Mouse (Mus musculus): ENCODE results near the gene Wdr54. TPM values are rescaled to one million over a fixed set of nuclear protein-coding genes. Genes with fewer than 3 reads are reported as not detected.

Gene Wdr54
- polyA plus RNA-seq (2014; fragmentation: Illumina TruSeq; extraction: RNeasy Lipid Tissue Mini Kit (QIAGEN cat#74804); ENCODE audit: low read depth, low replicate concordance): 1.9 TPM

GRCm38 (mm10) chr6:83156259-83156684 is at the start of gene Wdr54, which contains the start of gene 1700003E16Rik:
TSS of gene Wdr54 (minus strand) at chr6:83156397.
TSS of gene 1700003E16Rik (plus strand) at chr6:83156404.

GRCm38 (mm10) chr6:83165607-83166242 is 9.5 kb upstream of the Wdr54 start, which contains the start of gene Dctn1:
TSS of gene Dctn1 (plus strand) at chr6:83165920.

DNA sequence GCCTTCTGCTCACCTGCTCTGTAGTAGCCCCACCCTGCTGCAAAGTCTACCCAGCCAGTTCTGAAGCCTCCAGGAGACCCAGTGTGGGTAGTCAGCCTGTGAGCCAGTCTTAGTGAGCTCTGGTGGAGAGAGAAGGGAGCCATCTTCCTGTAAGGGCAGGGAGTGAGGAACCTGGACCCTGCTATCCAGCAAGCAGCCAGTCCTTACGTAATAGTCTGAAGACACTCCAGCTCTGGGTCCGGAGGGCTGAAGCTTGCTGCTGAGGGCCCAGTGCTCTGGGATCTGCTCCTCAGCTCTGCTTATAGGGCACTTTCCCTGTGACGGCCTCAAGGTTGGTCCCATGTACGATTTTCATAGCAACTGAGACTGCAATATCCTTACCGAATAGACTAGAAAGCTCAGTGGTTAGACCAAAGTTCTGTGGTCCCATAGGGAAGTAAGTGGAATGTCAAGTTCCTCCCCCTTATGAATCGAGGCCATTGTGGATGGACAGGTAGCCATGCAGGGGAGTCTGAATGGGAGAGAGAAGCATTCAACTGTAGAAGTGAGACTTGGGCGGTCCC is 21.2 kb downstream of the Wdr54 start, which contains the start of gene Rtkn:
Rtkn (plus strand) TSS at position 513 of the 563 bp plus-strand sequence.

GRCm38 (mm10) chr6:83125331-83125730 is 30.9 kb downstream of the Wdr54 start, which contains the start of gene Ino80b:
TSS of gene Ino80b (minus strand) at chr6:83125431.

GRCm38 (mm10) chr6:83120930-83121862 is 35.0 kb downstream of the Wdr54 start, which contains the start of gene Wbp1:
TSS of gene Wbp1 (minus strand) at chr6:83121559.

DNA sequence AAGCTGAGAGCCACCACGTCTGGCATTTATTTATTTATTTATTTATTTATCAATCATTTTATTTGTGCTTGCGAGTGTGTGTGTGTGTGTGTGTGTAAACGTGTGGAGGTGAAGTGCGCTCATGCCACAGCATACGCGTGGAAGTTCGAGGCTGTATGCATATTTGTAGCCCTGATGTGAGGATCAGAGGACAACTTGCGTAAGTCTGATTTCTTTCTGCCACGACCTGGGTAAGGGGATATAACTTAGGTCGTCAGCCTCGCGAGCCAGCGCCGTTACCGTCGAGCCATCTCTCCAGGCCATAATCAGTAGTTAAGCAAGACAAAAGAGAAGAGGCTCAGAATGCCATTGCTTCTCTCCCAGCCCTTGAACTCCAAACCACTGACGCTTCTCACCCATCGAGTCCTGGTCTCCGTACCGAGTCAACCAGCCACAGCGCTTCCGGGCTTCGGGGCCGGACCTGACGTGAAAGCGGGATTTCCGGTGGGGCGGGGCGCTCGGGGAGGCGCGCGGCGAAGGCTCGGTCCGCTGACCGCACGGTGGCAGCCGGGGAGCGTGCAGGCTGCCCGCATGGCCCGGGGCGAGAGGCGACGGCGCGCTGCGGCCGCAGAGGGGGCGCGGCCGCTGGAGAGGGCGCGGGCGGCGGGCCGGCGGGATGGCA is 41.1 kb downstream of the Wdr54 start, which contains the start of gene Mogs:
Mogs (plus strand) TSS at position 486 of the 661 bp plus-strand sequence.

GRCm38 (mm10) chr6:83108762-83109668 is 47.2 kb downstream of the Wdr54 start, which contains the start of gene Mrpl53:
TSS of gene Mrpl53 (plus strand) at chr6:83109040.

GRCm38 (mm10) chr6:83101316-83101687 is 54.9 kb downstream of the Wdr54 start, which contains the start of the genes Ccdc142 and Gm42688:
TSS of gene Ccdc142 (plus strand) at chr6:83101601.
TSS of gene Gm42688 (plus strand) at chr6:83101617.

Other genes with a start within 250 kb of the Wdr54 start
- gene Sema4f, start 216.6 kb downstream of the Wdr54 start, polyA plus RNA-seq (2014; fragmentation: Illumina TruSeq; extraction: RNeasy Lipid Tissue Mini Kit (QIAGEN cat#74804); ENCODE audit: low read depth, low replicate concordance): 0.34 TPM
- gene M1ap, start 209.5 kb downstream of the Wdr54 start, polyA plus RNA-seq (2014; fragmentation: Illumina TruSeq; extraction: RNeasy Lipid Tissue Mini Kit (QIAGEN cat#74804); ENCODE audit: low read depth, low replicate concordance): not detected
- gene Dok1, start 122.9 kb downstream of the Wdr54 start, polyA plus RNA-seq (2014; fragmentation: Illumina TruSeq; extraction: RNeasy Lipid Tissue Mini Kit (QIAGEN cat#74804); ENCODE audit: low read depth, low replicate concordance): 3.5 TPM
- gene Loxl3, start 122.2 kb downstream of the Wdr54 start, polyA plus RNA-seq (2014; fragmentation: Illumina TruSeq; extraction: RNeasy Lipid Tissue Mini Kit (QIAGEN cat#74804); ENCODE audit: low read depth, low replicate concordance): 4.9 TPM
- 107 TPM for gene Aup1, start 101.9 kb downstream of the Wdr54 start, polyA plus RNA-seq (2014; fragmentation: Illumina TruSeq; extraction: RNeasy Lipid Tissue Mini Kit (QIAGEN cat#74804); ENCODE audit: low read depth, low replicate concordance)
- gene Htra2, start 101.1 kb downstream of the Wdr54 start, polyA plus RNA-seq (2014; fragmentation: Illumina TruSeq; extraction: RNeasy Lipid Tissue Mini Kit (QIAGEN cat#74804); ENCODE audit: low read depth, low replicate concordance): 41.4 TPM
- gene Dqx1, start 98.6 kb downstream of the Wdr54 start, polyA plus RNA-seq (2014; fragmentation: Illumina TruSeq; extraction: RNeasy Lipid Tissue Mini Kit (QIAGEN cat#74804); ENCODE audit: low read depth, low replicate concordance): 1.3 TPM
- not detected for gene Tlx2, start 86.1 kb downstream of the Wdr54 start, polyA plus RNA-seq (2014; fragmentation: Illumina TruSeq; extraction: RNeasy Lipid Tissue Mini Kit (QIAGEN cat#74804); ENCODE audit: low read depth, low replicate concordance)
- gene Pcgf1, start 78.5 kb downstream of the Wdr54 start, polyA plus RNA-seq (2014; fragmentation: Illumina TruSeq; extraction: RNeasy Lipid Tissue Mini Kit (QIAGEN cat#74804); ENCODE audit: low read depth, low replicate concordance): 10.6 TPM
- 0.76 TPM for gene Lbx2, start 70.0 kb downstream of the Wdr54 start, polyA plus RNA-seq (2014; fragmentation: Illumina TruSeq; extraction: RNeasy Lipid Tissue Mini Kit (QIAGEN cat#74804); ENCODE audit: low read depth, low replicate concordance)
- gene Ccdc142, start 54.8 kb downstream of the Wdr54 start, polyA plus RNA-seq (2014; fragmentation: Illumina TruSeq; extraction: RNeasy Lipid Tissue Mini Kit (QIAGEN cat#74804); ENCODE audit: low read depth, low replicate concordance): 0.73 TPM
- 1.6 TPM for gene Gm42688, start 54.8 kb downstream of the Wdr54 start, polyA plus RNA-seq (2014; fragmentation: Illumina TruSeq; extraction: RNeasy Lipid Tissue Mini Kit (QIAGEN cat#74804); ENCODE audit: low read depth, low replicate concordance)
- gene Mrpl53, start 47.4 kb downstream of the Wdr54 start, polyA plus RNA-seq (2014; fragmentation: Illumina TruSeq; extraction: RNeasy Lipid Tissue Mini Kit (QIAGEN cat#74804); ENCODE audit: low read depth, low replicate concordance): 134 TPM
- 11.1 TPM for gene Mogs, start 40.9 kb downstream of the Wdr54 start, polyA plus RNA-seq (2014; fragmentation: Illumina TruSeq; extraction: RNeasy Lipid Tissue Mini Kit (QIAGEN cat#74804); ENCODE audit: low read depth, low replicate concordance)
- gene Wbp1, start 34.8 kb downstream of the Wdr54 start, polyA plus RNA-seq (2014; fragmentation: Illumina TruSeq; extraction: RNeasy Lipid Tissue Mini Kit (QIAGEN cat#74804); ENCODE audit: low read depth, low replicate concordance): 77.2 TPM
- gene Ino80b, start 31.0 kb downstream of the Wdr54 start, polyA plus RNA-seq (2014; fragmentation: Illumina TruSeq; extraction: RNeasy Lipid Tissue Mini Kit (QIAGEN cat#74804); ENCODE audit: low read depth, low replicate concordance): 9.5 TPM
- gene Rtkn, start 20.9 kb downstream of the Wdr54 start, polyA plus RNA-seq (2014; fragmentation: Illumina TruSeq; extraction: RNeasy Lipid Tissue Mini Kit (QIAGEN cat#74804); ENCODE audit: low read depth, low replicate concordance): 10.5 TPM
- gene 1700003E16Rik, start within 50 bp of the Wdr54 start, polyA plus RNA-seq (2014; fragmentation: Illumina TruSeq; extraction: RNeasy Lipid Tissue Mini Kit (QIAGEN cat#74804); ENCODE audit: low read depth, low replicate concordance): not detected
- gene Dctn1, start 9.5 kb upstream of the Wdr54 start, polyA plus RNA-seq (2014; fragmentation: Illumina TruSeq; extraction: RNeasy Lipid Tissue Mini Kit (QIAGEN cat#74804); ENCODE audit: low read depth, low replicate concordance): 81.2 TPM
- not detected for gene Slc4a5, start 63.4 kb upstream of the Wdr54 start, polyA plus RNA-seq (2014; fragmentation: Illumina TruSeq; extraction: RNeasy Lipid Tissue Mini Kit (QIAGEN cat#74804); ENCODE audit: low read depth, low replicate concordance)
- gene Mthfd2, start 169.5 kb upstream of the Wdr54 start, polyA plus RNA-seq (2014; fragmentation: Illumina TruSeq; extraction: RNeasy Lipid Tissue Mini Kit (QIAGEN cat#74804); ENCODE audit: low read depth, low replicate concordance): 2.9 TPM
- gene Mob1a, start 169.6 kb upstream of the Wdr54 start, polyA plus RNA-seq (2014; fragmentation: Illumina TruSeq; extraction: RNeasy Lipid Tissue Mini Kit (QIAGEN cat#74804); ENCODE audit: low read depth, low replicate concordance): 25.4 TPM
- 291 TPM for gene Bola3, start 192.8 kb upstream of the Wdr54 start, polyA plus RNA-seq (2014; fragmentation: Illumina TruSeq; extraction: RNeasy Lipid Tissue Mini Kit (QIAGEN cat#74804); ENCODE audit: low read depth, low replicate concordance)

Data from heart, adult 10 weeks (tissue).